Mouse (Mus musculus) gonadal fat pad, adult 2 months (tissue): ENCODE results near the gene Heatr5a. TPM values are rescaled to one million over a fixed set of nuclear protein-coding genes. Genes with fewer than 3 reads are reported as not detected.

Experiments
- DNase-seq: peaks from one replicate; pipeline ENCODE4 v3.0.0-alpha.2; 2012; ENCODE audit warnings: low read depth
- polyA plus RNA-seq: library from polyadenylated mRNA; depleted of rRNA; stranded (reverse); fragments of >200 nt; gene quantifications from 2 replicates; pipeline ENCODE4 v1.2.3, GENCODE M21; 2012

Heatr5a gene
- polyA plus RNA-seq, 1 experiment = 36.6 TPM

GRCm38 (mm10) chr12:51972269-51973065, 1.3 kb upstream of the Heatr5a start:
- DNase-seq = no peak

DNA sequence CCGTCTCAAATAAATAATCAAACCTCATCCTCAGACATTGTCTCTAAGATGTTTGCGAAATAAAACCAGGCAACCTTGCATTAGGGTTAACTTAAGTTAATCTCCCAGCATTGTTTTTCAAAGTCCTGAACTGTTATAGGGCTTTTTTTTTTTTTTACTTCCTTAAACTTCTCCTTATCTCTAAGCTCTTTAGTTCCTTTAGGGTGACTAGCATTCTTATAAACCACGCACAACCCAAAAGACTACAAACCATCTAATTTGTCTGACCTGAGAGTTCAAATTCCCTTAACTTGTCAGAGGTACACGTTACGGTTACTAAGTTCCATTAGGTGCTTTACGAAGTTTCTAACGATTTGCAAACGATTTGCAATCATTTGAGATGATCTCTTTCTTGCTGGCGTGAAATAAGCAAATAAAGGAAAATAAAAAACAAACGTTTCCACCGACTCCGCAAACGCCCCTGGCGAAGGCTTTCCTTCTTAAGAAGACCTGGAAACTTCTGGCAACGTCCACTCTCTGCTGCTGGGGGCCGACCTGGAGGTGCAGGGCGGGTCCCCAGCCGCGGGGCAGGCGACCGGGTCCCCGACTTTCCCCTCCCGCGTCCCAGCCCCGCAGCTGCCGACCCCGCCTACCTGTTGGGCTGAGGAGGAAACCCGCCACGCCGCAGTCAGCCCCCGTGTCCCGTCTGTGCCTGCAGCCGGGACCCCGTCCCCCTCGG, 610 bp downstream of the Heatr5a start:
- no peak for DNase-seq

DNA sequence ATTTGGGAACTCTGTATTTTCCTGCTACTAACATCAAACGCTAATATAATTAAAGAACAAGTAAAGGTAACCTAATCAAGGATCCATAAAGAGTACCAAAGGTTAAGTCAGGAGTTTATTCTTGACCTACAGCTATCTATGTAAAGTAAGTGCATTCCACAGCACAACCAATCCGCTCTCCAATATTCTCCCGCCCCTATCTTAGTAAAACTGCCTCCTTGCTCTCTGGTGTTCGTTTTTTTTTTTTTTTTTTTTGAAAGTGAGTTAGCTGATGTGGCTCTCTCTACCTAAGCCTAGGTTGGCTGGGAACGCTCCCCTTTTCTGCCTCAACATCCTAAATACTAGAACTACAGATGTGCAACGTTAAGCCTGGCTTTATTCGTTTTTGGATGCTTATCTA, 1.2 kb downstream of the Heatr5a start:
- DNase-seq = no peak

- DNase-seq = no peak
Measured at GRCm38 (mm10) chr12:51969092-51969491, 2.0 kb downstream of the Heatr5a start.

GRCm38 (mm10) chr12:51967915-51968595, 3.1 kb downstream of the Heatr5a start:
- no peak for DNase-seq

- DNase-seq = no peak
Measured at GRCm38 (mm10) chr12:51957626-51958025, 13.5 kb downstream of the Heatr5a start.

DNA sequence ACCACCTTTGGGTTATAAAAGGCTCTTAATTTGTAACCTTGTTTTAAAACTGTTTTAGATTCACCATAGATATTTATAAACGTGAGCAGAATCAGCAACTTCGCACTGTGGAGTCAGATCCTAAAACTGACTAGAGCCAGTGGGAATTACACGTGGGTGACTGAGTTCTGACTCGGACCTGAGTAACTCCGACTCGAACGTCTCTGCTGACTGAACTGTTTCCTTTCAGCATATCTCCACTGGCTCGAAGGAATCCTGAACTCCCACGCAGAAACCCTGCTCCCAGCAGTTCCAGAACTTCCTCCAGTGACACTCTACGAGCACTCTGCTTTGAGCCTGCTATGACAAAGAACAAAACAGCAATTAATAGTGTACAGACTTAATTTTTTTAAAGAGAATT, 18.8 kb downstream of the Heatr5a start:
- DNase-seq = no peak

DNA sequence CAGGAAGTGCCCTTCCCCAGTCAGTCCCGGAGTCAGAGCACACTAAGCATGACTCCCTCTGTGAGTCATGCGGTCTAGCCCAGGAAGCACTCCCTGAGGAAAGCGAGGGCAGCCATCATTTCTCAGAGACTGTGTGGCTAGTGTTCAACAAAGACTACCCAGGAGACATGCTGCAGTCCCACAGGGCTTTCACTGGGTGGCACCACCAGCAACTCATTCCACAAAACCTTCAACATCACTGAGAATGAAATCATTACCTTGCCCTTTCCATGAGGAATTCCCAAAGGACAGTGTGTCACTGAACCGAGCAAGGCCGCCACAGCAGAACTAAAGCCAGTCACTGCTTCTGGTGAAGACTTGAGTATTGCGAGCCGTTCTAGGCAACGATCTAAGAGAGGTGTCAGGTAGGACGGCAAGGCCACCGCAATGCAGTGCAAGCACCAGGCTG, 23.6 kb downstream of the Heatr5a start:
- no peak for DNase-seq

DNA sequence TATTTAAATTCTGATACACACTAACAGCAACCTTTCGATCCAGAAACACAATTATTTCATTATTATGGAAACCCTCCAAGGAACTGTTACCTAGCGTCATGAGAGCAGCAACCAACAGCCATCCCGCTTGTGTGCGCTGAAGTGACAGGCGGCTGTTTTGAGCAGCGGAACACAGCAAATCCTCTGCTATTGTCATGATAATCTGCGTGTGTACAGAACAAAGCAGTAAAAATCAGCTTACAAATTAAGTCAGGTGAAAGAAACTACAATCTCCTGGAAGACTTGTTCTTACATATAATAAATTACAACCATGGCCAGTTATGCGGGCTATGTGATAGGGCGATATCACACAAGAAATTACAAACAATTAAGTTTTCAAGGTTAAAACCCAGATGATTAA, 25.8 kb downstream of the Heatr5a start:
- no peak for DNase-seq

GRCm38 (mm10) chr12:51939848-51940247, 31.3 kb downstream of the Heatr5a start:
- no peak for DNase-seq

- no peak for DNase-seq
Measured at GRCm38 (mm10) chr12:51937938-51938337, 33.2 kb downstream of the Heatr5a start.

- no peak for DNase-seq
Measured at GRCm38 (mm10) chr12:51929630-51930029, 41.5 kb downstream of the Heatr5a start.

GRCm38 (mm10) chr12:51917191-51917590, 53.9 kb downstream of the Heatr5a start:
- DNase-seq = no peak

DNA sequence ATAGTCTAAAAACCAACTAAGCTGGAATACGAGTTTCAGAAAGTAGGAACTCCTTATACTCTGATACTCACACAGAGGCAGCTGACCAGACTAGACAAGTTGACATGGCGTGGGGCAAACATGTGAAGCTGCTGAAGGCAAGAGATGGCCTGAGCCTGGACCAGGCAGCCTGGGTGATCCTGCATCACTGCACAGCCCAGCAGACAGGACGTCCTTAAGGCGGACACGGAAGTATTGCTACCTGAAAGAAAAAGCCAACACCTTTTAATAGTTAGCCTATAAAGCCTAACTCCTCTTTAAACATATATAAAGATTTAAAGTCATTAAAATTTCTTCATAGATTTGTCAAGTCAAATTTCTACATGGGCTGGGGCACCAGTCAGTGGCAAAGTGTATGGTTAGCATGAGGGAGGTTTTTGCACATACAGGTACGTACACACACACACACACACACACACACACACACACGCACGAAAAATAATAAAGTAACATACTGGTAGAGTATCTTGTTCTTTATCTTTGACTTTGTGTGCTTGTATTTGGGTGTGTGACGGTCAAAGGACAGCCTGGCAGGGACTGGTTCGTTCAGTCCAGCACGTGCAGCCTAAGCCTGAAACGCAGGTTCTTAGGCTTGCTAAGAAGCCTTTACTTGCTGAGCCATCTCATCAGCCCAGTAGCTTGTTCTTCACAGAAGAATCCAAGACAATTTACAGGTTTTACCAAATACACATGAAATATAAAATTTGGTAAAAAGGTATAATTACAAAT, 56.0 kb downstream of the Heatr5a start:
- no peak for DNase-seq

DNA sequence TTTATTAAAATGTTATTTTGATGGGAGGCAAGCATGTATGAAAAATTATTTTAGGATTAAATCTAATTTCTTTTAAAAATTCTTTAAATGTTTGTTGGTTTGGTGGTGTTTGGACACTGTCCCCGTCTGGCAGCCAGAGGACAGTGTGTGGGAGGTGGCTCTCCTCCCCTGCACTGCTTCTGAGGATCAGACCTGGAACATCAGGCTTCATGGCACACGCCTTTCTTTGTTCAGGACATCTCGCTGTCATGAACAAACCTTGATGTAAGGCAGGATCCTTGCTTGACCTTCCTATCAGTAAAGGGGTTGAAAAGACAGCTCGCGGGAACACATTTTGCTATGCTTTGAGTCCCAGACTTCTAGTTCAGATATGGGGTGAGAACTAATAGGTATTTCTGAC, 61.9 kb downstream of the Heatr5a start:
- DNase-seq = no peak

DNA sequence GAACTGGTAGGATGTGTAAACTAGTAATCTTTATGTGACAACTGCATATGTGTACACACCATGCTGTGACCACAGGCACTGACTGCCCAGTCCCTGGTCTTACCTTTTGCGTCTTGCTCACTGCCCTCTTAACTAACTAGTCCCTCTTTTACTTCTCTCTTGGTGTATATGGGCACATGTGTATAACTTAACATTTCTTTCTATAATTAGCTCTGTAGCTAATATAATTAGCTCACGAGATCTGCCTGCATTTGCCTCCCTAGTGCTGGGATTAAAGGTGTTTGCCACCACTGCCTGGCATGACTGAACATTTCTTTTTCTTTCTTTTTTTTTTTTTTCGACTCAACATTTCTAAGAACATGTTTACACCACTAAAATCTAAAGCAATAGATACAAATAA, 63.6 kb downstream of the Heatr5a start:
- DNase-seq = no peak

DNA sequence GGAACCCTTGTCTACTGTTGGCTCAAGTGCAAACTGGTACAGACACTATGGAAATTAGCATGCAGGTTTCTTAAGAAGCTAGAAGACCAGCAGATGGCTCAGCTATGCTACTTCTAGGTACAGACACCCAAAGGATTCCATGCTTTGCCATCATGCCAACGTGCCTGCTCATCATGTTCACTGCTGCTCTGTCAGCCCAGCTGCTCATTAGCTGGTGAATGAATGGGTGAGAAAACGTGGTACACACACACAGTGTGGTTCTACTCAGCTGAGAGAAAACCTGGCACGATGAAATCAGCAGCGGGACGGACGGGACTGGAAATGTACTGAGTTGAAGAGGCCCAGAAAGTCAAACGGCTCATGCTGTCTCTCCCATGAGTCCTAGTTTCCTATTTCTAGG, 70.6 kb downstream of the Heatr5a start:
- DNase-seq = no peak

DNA sequence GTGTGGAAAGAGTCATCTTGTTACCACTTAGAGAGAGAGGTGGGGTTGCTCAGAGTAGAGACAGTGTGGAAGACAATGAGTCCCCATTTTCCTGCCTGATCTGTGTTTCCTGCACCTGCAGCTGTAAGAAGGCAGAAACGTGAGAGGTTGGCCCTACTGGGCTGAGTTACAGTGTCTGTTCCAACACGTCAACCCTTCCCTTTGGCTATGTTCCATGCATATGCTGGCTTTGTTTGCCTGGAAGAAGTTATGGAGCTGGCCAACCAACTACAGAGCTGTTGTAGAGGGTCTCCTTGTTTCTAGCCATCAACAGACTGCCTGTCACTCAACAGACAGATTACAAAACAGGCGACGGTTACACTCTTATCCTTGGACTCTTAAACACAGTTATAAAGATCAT, 74.2 kb downstream of the Heatr5a start:
- no peak for DNase-seq

DNA sequence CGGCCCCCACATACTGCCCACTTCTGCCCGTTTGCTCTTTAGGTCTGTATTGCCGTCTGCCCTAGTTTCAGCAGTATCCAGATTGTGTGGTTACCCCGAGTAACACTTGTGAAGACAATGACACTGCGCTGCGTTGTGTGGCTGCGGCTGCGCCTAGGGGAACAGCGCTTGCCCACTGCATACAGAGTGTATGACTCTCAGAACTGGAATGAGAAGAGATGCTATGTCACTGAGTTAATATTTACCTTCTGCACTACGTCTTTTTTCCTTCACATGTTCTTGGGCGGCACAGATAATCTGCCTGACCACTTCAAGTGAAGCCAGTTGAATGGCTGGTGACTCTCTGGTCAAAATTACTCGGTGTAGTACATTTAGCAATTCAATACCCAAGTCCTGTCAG, 82.5 kb downstream of the Heatr5a start:
- DNase-seq = no peak

DNA sequence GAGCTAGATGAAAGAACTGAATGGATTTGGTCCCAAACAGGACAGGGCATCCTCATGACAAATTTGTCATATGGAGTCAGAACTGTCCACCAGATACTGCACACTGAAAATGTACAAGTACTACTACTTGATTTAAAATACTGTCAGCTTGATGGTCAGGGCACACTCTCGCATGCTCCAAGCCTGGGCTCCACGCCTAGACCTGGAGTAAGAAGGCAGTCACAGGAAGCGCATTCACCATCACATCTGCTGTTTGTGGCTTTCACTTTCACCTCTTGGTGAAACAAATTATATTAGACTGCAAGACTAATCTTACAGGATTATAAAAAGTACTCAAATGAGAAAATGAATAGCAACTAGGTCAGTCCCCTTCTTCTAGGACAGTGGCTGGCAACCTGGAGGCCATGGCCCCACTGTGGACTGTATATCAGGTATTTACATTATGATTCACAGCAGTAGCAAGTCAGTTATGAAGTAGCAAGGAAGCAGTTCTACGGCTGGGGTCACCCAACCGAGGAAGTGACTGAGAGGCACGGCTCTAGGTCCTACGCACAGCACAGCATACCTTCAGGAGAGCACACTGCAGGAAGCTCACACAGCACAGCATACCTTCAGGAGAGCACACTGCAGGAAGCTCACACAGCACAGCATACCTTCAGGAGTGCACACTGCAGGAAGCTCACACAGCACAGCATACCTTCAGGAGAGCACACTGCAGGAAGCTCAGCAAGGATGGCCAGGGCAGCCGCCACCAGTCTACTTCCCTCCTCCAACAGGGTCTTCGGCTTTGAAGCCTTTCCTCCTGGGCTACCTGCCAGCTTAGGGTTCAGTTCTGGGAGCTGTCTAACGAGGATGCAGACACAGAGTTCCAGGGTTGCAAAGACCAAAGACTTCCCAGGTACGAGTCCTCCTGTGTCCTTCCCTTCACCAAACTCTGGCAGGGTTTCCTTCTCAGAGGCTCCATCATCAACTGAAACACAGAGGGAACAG, 83.5 kb downstream of the Heatr5a start:
- DNase-seq = no peak

DNA sequence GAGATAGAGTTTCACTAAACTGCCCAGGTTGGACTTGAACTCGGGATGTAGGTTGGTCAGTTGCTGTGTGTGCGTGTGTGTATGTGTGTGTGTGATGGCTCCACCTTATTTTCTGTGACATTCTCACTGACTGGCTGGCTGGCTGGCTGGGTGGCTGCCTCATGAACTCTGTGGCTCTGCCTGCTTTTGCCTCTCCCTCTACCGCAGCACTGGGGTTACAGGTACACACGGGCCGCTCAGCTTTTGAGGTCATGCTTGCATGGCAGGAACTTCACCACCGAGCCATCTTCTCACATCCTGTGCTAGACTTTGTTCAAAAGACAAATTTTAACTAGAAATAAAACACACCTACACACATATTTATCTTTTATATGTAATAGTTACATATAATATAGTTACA, 84.8 kb downstream of the Heatr5a start:
- no peak for DNase-seq
